Mouse (Mus musculus): Measurements from ENCODE around the gene Patj.

DNA sequence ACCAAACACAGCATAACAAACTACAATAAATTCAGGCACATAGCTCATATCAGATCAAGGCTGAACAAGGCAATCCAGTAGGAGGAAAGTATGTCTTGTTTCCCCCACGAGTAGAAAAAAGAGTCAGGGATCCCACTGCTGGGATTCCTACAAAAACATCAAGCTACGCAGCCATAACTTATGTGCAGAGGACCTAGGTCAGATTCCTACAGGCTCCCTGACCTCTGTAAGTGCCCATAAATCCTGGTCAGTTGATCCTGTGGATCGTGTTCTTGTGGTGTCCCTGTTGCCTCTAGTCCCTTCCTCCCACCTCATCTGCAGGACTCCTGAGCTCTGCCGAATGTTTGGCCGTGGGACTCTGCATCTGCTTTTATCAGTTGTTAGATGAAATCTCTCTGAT, 10.5 kb upstream of the Patj start:
- no peak for TF ChIP-seq E2F4 (IDR thresholded peaks at IDR 0.05; ENCODE audit: insufficient read depth)
- no peak for TF ChIP-seq USF1 (IDR thresholded peaks at IDR 0.05; ENCODE audit: low read depth)
- TF ChIP-seq POLR2AphosphoS2 (IDR thresholded peaks at IDR 0.05; ENCODE audit: insufficient read length, low read depth): no peak
- no peak for TF ChIP-seq POLR2A (IDR thresholded peaks at IDR 0.05; ENCODE audit: insufficient read length, low read depth)
- TF ChIP-seq MYOG (IDR thresholded peaks at IDR 0.05; ENCODE audit: control insufficient read depth in 1 of 3, insufficient read depth in 1 of 3, insufficient read length in 2 of 3, low read depth in 2 of 3): no peak
- TF ChIP-seq MAX (IDR thresholded peaks at IDR 0.05; ENCODE audit: low read depth): no peak
- no peak for TF ChIP-seq MYOD1 (IDR thresholded peaks at IDR 0.05; ENCODE audit: control insufficient read depth in 1 of 3, insufficient read length in 2 of 3, low read depth in 2 of 3)
- no peak for TF ChIP-seq REST (IDR thresholded peaks at IDR 0.05; ENCODE audit: insufficient read depth, insufficient read length)
- no peak for TF ChIP-seq SRF (IDR thresholded peaks at IDR 0.05; ENCODE audit: control insufficient read depth, insufficient read length, low read depth)
